Mouse (Mus musculus) kidney, adult 9 months (tissue): Measurements from ENCODE around the gene Pias3.
"Not testable (repeated sequence)": the region's sequence is repeated elsewhere in the genome, so short reads cannot be mapped to it uniquely, and the experiment has no call there.

ENCODE experiments used
- DNase-seq: peaks from one replicate; pipeline ENCODE4 v3.0.0; 2022

Pias3 gene

DNA sequence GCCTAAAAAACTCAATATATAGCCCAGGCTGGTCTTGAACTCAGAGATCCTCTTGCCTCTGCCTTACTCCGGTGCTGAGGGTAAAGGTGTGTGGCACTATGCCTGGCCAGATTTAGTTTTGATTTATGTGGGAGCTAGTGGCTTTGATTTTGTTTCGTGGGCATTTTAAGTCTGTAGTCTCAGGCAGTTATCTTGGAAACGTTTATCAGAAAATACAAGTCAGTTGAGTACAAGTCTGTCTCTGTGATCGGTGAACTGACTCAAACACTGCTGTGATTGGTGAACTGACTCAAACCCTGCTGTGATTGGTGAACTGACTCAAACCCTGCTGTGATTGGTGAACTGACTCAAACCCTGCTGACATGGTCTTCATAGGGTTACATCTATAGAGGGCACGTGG is 34.6 kb downstream of the Pias3 start:
- no peak for DNase-seq

- DNase-seq: no peak
Measured at GRCm38 (mm10) chr3:96733984-96734383, 37.8 kb downstream of the Pias3 start.

DNA sequence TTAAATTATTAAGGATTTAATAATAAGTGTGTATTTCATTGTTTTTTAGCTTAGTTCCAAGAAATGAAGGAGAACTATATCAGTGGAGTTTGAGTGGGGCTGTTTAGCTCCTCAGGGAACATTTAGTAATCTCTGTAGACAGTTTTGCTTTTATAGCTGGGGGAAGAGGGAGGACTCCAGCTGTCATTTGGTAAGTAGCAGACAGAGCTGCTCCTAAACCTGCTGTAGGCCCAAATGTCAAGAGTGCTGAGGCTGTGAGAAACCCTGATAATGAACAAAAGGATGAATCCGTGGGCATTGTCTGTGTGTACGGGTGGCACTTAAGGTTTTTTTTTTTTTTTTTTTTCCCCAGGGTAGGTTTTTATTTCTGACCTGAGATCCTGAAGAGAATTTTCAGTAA is 39.0 kb downstream of the Pias3 start:
- no peak for DNase-seq

DNA sequence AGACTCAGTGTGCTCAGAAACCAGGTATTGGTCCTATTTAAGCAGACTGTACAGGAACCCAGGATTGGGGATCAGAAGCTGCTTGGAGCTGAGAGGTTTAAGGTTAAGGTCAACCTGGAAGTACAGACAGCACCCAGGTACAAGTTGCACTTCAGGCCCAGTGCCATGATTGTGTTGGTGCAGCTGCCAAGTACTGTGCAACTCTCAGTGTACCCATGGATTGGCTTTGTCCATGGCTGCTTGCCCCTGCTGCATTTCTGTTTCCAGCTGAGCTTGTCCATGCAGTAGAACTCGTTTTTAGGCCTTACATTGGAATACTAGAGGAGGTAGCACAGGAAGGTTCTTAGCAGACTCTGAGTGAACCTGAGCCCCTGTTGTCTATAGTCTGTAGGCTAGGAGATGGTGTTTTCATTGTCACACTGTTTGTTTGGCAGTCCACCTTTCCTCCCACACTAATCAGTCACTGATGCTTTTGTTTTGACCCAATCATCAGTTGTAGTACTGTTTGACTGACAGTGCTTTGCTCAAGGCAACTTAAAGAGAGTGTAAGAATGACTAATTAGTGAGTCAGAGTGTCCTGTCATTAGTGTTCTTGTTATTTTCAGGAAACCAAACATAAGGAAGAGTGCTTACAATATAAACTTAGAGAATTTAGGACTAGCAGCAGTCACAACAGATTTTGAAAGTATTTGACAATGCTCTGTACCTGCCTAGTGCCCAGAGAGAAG is 41.0 kb downstream of the Pias3 start:
- peak; percentile 22 for DNase-seq

- DNase-seq: peak; percentile 28
Measured at GRCm38 (mm10) chr3:96737995-96738394, 41.8 kb downstream of the Pias3 start.

- DNase-seq: not testable (repeated sequence)
Measured at GRCm38 (mm10) chr3:96740279-96740678, 44.1 kb downstream of the Pias3 start.

DNA sequence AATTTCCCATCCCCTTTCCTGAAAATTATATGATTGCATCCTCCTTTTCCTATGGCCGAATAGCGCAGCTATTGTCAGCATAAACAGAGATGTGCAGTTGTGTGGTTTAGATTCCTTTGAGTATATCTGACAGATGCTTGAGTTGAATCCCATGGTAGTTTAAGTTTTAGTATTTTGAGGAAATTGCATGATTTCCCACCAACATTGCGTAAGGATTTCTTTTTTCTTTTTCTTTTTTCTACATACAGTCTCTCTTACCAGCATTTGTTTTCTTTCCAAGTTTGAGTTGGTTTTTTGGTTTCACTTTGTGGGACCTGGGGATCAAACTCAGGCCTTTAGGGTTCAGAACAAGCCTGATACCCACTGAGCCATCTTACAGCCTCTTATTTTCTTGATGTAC is 48.2 kb downstream of the Pias3 start:
- DNase-seq: no peak

- no peak for DNase-seq
Measured at GRCm38 (mm10) chr3:96746829-96747228, 50.6 kb downstream of the Pias3 start.
